Mouse (Mus musculus): Measurements from ENCODE around the gene 1500009L16Rik. TPM values are rescaled to one million over a fixed set of nuclear protein-coding genes. Genes with fewer than 3 reads are reported as not detected.

1500009L16Rik gene
- total RNA-seq, 2 experiments from 2014 or later: 15.2 to 18.9 TPM

- no peak for DNase-seq (ENCODE audit: extremely low spot score in 1 of 2, low spot score in 1 of 2)
Measured at GRCm38 (mm10) chr10:83757343-83757962, 34.8 kb downstream of the 1500009L16Rik start.

GRCm38 (mm10) chr10:83758732-83759131 is 36.1 kb downstream of the 1500009L16Rik start:
- DNase-seq (ENCODE audit: extremely low spot score in 1 of 2, low spot score in 1 of 2): no peak

DNA sequence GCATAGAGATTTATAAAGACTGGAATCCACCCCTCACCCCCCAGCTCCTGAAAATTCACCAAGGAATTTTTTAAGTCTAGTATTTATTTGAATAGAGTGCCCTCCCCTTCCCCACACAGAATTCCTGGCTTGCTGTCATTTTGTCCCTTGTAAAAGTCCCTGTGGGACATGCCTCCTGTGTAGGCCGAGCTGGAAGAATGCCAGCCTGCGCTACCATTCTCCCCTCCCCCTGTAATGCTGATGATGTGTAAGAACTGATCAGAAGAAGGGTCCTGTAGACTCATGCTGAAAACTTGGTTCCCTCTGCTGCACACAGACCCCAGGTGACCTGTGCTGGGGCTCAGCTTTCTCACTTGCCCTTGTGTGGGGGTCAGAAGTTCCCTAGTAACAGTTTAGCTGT is 37.9 kb downstream of the 1500009L16Rik start:
- no peak for DNase-seq (ENCODE audit: extremely low spot score in 1 of 2, low spot score in 1 of 2)

- no peak for DNase-seq (ENCODE audit: extremely low spot score in 1 of 2, low spot score in 1 of 2)
Measured at GRCm38 (mm10) chr10:83763891-83764290, 41.2 kb downstream of the 1500009L16Rik start.

DNA sequence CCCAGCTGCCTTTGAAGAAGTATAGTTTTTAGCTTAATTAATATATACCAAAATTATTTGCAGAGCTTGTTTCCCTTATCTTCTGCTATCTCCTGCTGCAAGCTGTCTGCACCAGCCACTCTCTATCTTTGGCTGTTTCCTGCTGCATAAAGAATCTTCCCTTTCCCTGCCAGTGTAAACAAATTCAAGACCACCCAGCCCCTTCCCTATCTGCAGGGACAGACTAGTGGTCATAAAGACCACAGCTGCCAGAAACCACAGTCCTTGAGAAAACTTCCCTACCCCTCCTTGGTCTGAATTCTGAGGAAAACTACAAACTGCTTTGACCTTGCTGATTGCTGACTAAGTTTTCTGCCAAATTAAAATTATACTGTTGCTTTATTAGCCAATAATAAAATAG is 44.2 kb downstream of the 1500009L16Rik start:
- no peak for DNase-seq (ENCODE audit: extremely low spot score in 1 of 2, low spot score in 1 of 2)

DNA sequence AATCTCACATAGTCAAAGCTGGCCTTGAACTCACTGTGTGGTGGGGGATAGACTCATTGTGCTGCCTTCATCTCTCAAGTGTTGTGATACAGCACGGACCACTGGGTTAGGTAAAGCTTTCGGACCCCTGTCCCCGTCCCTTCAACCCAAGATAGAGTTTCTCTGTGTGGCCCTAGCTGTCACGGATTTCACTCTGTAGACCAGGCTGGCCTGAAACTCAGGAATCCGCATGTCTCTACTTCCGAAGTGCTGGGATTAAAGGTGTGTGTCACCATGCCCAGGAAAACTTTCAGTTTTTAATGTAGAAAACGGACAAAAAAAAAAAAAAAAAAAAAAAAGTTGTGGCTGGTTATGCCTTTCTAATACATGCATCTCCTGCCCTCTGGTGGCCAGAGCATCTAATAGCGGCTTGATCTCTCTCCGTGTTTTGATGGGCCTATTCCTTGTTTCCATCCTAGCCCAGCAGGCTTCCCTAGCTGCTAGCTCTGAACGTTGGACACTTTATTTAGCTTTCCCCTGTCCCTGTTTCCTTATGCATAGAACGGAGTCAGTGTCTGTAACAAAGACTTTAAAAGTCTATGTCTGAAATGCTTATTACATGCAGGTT is 53.7 kb downstream of the 1500009L16Rik start:
- DNase-seq (ENCODE audit: extremely low spot score in 1 of 2, low spot score in 1 of 2): peak; percentile 39 to 73

- DNase-seq (ENCODE audit: extremely low spot score in 1 of 2, low spot score in 1 of 2): no peak
Measured at GRCm38 (mm10) chr10:83777253-83777652, 54.6 kb downstream of the 1500009L16Rik start.

DNA sequence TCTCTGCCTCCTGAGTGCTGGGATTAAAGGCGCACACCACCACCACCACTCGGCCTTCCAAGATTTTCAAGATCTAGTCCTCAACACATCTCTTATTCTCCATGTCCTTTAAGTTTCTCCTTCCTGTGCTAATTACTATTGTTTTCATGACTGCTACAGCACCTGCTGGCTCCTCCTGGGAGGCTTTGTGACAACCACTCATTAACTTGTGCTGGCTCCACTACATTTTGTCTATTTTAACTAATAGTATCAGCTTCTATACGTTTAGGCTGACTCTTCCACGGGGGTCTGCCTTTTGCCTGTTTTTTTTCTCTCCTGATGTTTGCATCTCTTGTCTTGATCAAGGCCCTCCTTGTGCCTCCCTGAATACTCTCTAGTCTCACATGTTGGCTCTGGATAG is 59.2 kb downstream of the 1500009L16Rik start:
- DNase-seq (ENCODE audit: extremely low spot score in 1 of 2, low spot score in 1 of 2): no peak

DNA sequence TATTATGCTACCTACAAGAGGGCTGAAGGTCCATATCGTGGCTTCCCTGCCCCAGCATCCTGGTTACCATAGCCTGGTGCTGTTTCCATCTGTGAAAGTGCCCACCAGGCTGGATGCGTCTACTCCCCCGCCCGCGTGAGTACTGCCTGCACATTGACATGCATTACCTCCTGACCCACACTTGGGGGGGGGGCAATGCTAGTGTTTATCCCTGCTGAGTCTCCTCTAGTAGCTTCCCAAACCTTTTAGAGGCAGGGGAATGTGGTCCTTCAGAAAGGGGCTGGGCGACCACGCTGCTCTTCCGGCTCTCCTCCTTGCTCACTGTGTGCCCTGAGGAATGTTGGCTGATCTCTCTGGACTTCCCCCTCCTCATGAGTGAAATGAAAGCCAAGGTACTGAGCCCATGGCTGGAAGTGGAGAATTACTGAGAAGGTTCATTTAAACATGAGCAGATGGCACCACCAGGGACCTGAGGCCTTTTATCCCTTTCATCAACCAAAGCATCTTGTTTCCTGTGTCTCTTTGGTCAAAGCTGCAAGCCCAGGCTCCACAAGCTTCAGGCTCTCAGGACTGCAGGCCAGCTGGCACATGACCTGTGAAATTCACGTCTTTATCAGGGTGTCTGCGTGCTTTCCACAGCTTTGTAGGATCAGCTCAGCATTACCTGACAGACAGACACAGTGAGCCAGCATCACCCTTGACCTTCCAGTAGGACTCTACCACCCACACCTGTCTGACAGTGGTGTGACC is 59.9 kb downstream of the 1500009L16Rik start:
- no peak for DNase-seq (ENCODE audit: extremely low spot score in 1 of 2, low spot score in 1 of 2)

- DNase-seq (ENCODE audit: extremely low spot score in 1 of 2, low spot score in 1 of 2): peak in 1 of 2 experiments; percentile 51
Measured at GRCm38 (mm10) chr10:83785003-83785402, 62.3 kb downstream of the 1500009L16Rik start.

- DNase-seq (ENCODE audit: extremely low spot score in 1 of 2, low spot score in 1 of 2): no peak
Measured at GRCm38 (mm10) chr10:83785627-83786392, 63.1 kb downstream of the 1500009L16Rik start.

- DNase-seq (ENCODE audit: extremely low spot score in 1 of 2, low spot score in 1 of 2): no peak
Measured at GRCm38 (mm10) chr10:83795088-83795487, 72.4 kb downstream of the 1500009L16Rik start.

- no peak for DNase-seq (ENCODE audit: extremely low spot score in 1 of 2, low spot score in 1 of 2)
Measured at GRCm38 (mm10) chr10:83795500-83795899, 72.8 kb downstream of the 1500009L16Rik start.

- no peak for DNase-seq (ENCODE audit: extremely low spot score in 1 of 2, low spot score in 1 of 2)
Measured at GRCm38 (mm10) chr10:83804021-83804420, 81.4 kb downstream of the 1500009L16Rik start.

GRCm38 (mm10) chr10:83805201-83805718 is 82.6 kb downstream of the 1500009L16Rik start:
- DNase-seq (ENCODE audit: extremely low spot score in 1 of 2, low spot score in 1 of 2): no peak

DNA sequence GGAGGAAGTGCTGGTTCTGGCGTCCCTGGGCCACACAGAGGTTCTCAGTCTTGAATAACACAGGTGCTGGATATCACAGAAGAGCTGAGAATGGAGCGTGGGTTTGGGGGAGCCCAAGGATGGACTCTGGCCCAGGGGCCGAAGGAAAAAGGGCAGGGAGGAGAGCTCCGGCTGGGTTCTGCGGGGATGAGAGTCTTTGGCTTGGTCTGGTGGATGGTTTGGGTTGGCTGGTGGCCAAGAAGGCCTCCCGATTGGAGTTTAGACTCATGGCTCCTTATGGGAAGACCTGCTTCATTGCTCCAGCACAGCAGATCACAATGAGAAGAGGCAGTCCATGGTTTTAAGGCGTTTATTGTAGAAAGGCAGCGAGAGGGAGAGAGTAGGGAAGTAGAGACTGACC is 84.6 kb downstream of the 1500009L16Rik start:
- DNase-seq (ENCODE audit: extremely low spot score in 1 of 2, low spot score in 1 of 2): no peak

Other genes with a start within 250 kb of the 1500009L16Rik start
- gene Aldh1l2, start 188.7 kb upstream of the 1500009L16Rik start, total RNA-seq (2021): 1 to 10 TPM; 2.5 TPM
- gene Washc4, start 179.1 kb upstream of the 1500009L16Rik start, total RNA-seq (2021): 10 to 100 TPM; 25.0 to 28.3 TPM
- gene Appl2, start 74.1 kb upstream of the 1500009L16Rik start, total RNA-seq (2021): 10 to 100 TPM; 65.5 to 76.2 TPM